Mouse (Mus musculus) CH12.LX (cell line): ENCODE data around the gene Lekr1. TPM values are rescaled to one million over a fixed set of nuclear protein-coding genes. Genes with fewer than 3 reads are reported as not detected.

Source experiments
- DNase-seq: peaks from one replicate; pipeline ENCODE4 v3.0.0-alpha.2; 2013; ENCODE audit errors: extremely low read depth
- H3K27ac ChIP-seq: 2 replicates; pipeline ENCODE4 v1.5.1; 2012; ENCODE audit warnings: low read depth, mild to moderate bottlenecking, control low read depth, moderate library complexity; ENCODE audit not compliant: insufficient read depth
- H3K27me3 ChIP-seq: replicated peaks from 2 replicates; pipeline ENCODE3; 2012; ENCODE audit warnings: inconsistent platforms
- H3K36me3 ChIP-seq, 2 experiments: replicated peaks in 1 of 2; 2 replicates each; pipeline versions ENCODE3 to v1.6.1; 2012; ENCODE audit warnings: inconsistent platforms in 1 of 2, low read length in 1 of 2, mild to moderate bottlenecking in 1 of 2, mixed read lengths in 1 of 2, moderate library complexity in 1 of 2; ENCODE audit not compliant: control insufficient read depth in 1 of 2, insufficient read depth in 1 of 2
- H3K4me1 ChIP-seq, 2 experiments: 2 replicates each; pipeline ENCODE4 v1.6.1; 2012; ENCODE audit warnings: inconsistent platforms in 1 of 2, moderate library complexity in 1 of 2; ENCODE audit not compliant: insufficient read depth in 2 of 2, control insufficient read depth in 1 of 2
- H3K4me2 ChIP-seq: 2 replicates; pipeline ENCODE4 v1.6.1; 2012; ENCODE audit warnings: low read depth, mild to moderate bottlenecking, control low read depth; ENCODE audit not compliant: poor library complexity, insufficient read depth, severe bottlenecking
- H3K4me3 ChIP-seq, 3 experiments: fragments of 150-350 bp in 1 of 3; sonication (generic) in 1 of 3; replicated peaks in 1 of 3; 2 replicates each; pipeline versions ENCODE3 to v1.5.1; 2011 to 2012; ENCODE audit warnings: low read depth in 2 of 3, low read length in 2 of 3, mild to moderate bottlenecking in 2 of 3, moderate library complexity in 2 of 3, control low read depth in 1 of 3, improper control_type of control experiment in 1 of 3, inconsistent platforms in 1 of 3, mixed read lengths in 1 of 3; ENCODE audit not compliant: poor library complexity in 1 of 3
- H3K79me2 ChIP-seq: replicated peaks from 2 replicates; pipeline ENCODE4 v1.6.1; 2012; ENCODE audit warnings: mild to moderate bottlenecking, moderate library complexity; ENCODE audit not compliant: control insufficient read depth, poor library complexity, insufficient read depth, severe bottlenecking; ENCODE audit errors: extremely low read depth
- H3K9ac ChIP-seq: 2 replicates; pipeline ENCODE4 v1.6.1; 2012; ENCODE audit warnings: low read depth, mild to moderate bottlenecking, control low read depth, moderate library complexity; ENCODE audit not compliant: insufficient read depth
- H3K9me3 ChIP-seq: replicated peaks from 2 replicates; pipeline ENCODE3; 2012; ENCODE audit warnings: low read length, inconsistent platforms, mixed read lengths
- BHLHE40 ChIP-seq: IDR thresholded peaks from 2 replicates; pipeline ENCODE4 v1.6.1; 2011; ENCODE audit warnings: mild to moderate bottlenecking, low read depth, low read length, improper control_type of control experiment
- EP300 ChIP-seq: IDR thresholded peaks from 2 replicates; pipeline ENCODE4 v1.6.1; 2011; ENCODE audit warnings: low read length, improper control_type of control experiment
- ETS1 ChIP-seq: conservative IDR thresholded peaks from 2 replicates; pipeline ENCODE4 v1.6.1; 2012; ENCODE audit warnings: low read depth, mild to moderate bottlenecking, inconsistent platforms, low read length, improper control_type of control experiment, moderate library complexity
- IRF4 ChIP-seq: IDR thresholded peaks from 2 replicates; pipeline ENCODE4 v1.6.1; 2014; ENCODE audit warnings: low read depth, mild to moderate bottlenecking, inconsistent platforms, low read length, improper control_type of control experiment
- KAT2A ChIP-seq: IDR thresholded peaks from 2 replicates; pipeline ENCODE4 v1.6.1; 2012; ENCODE audit warnings: low read length, improper control_type of control experiment, inconsistent platforms; ENCODE audit not compliant: insufficient replicate concordance
- MXI1 ChIP-seq: IDR thresholded peaks from 2 replicates; pipeline ENCODE4 v1.6.1; 2011; ENCODE audit warnings: mild to moderate bottlenecking, low read depth, low read length, improper control_type of control experiment
- POLR2A ChIP-seq: IDR thresholded peaks from 2 replicates; pipeline ENCODE4 v1.6.1; 2011; ENCODE audit warnings: low read depth, mild to moderate bottlenecking, improper control_type of control experiment, low read length
- TCF12 ChIP-seq: IDR thresholded peaks from 2 replicates; pipeline ENCODE4 v1.6.1; 2014; ENCODE audit warnings: low read depth, mild to moderate bottlenecking, inconsistent platforms, low read length, improper control_type of control experiment
- USF2 ChIP-seq: conservative IDR thresholded peaks from 2 replicates; pipeline ENCODE4 v1.6.1; 2011; ENCODE audit warnings: low read depth, low read length, improper control_type of control experiment
- ZC3H11A ChIP-seq: IDR thresholded peaks from 2 replicates; pipeline ENCODE4 v1.6.1; 2012; ENCODE audit warnings: low read depth, mild to moderate bottlenecking, inconsistent platforms, low read length, improper control_type of control experiment
- ZMIZ1 ChIP-seq: IDR thresholded peaks from 2 replicates; pipeline ENCODE4 v1.6.1; 2012; ENCODE audit warnings: low read depth, mild to moderate bottlenecking, inconsistent platforms, low read length, improper control_type of control experiment
- ZNF384 ChIP-seq: IDR thresholded peaks from 2 replicates; pipeline ENCODE4 v1.6.1; 2012; ENCODE audit warnings: low read depth, low read length, improper control_type of control experiment, inconsistent platforms
- dilution Hi-C: fragments of 300-500 bp; cut with MboI; formaldehyde crosslinking; loops from 2 replicates; pipeline ENCODE4 v1.14.3; 2020; ENCODE audit warnings: low sequenced_read_pairs; ENCODE audit not compliant: extremely low pct_unique_long_range_greater_than_20kb, extremely low pct_ligation_motif_present
- in situ Hi-C: fragments of 300-500 bp; cut with MboI; formaldehyde crosslinking; loops from 3 replicates; pipeline ENCODE4 v1.14.3; 2019; ENCODE audit warnings: low sequenced_read_pairs, low pct_ligation_motif_present, low pct_unique_long_range_greater_than_20kb, mixed read lengths
- polyA plus RNA-seq: library from polyadenylated mRNA; unstranded; fragments of >175 nt; gene quantifications from 2 replicates; pipeline ENCODE4 v1.2.1, GENCODE M21; 2012; ENCODE audit warnings: low read depth; ENCODE audit not compliant: insufficient read length
- total RNA-seq, 2 experiments: library from RNA; depleted of rRNA; stranded (reverse); fragments of 300-350 nt in 1 of 2; fragments of >200 nt in 1 of 2; gene quantifications; 2 replicates each; pipeline ENCODE4 v1.2.3; 2012 to 2014

Gene Lekr1
- total and polyA plus RNA-seq, 3 experiments: 0.17 to 1.4 (median 0.47) TPM

- TF ChIP-seq ZC3H11A (no peak), EP300 (peak; percentile 53; the same call in 1 of the 2 replicates), POLR2A (peak; percentile 37; the same call in 1 of the 2 replicates), MXI1 (0 out of 2 replicates have a peak, but pooled peaks have one; percentile 18), ETS1 (peak; percentile 22; the same call in 1 of the 2 replicates)
Observed at GRCm38 (mm10) chr3:65625496-65626289, 40.3 kb upstream of the Lekr1 start (continued).

DNA sequence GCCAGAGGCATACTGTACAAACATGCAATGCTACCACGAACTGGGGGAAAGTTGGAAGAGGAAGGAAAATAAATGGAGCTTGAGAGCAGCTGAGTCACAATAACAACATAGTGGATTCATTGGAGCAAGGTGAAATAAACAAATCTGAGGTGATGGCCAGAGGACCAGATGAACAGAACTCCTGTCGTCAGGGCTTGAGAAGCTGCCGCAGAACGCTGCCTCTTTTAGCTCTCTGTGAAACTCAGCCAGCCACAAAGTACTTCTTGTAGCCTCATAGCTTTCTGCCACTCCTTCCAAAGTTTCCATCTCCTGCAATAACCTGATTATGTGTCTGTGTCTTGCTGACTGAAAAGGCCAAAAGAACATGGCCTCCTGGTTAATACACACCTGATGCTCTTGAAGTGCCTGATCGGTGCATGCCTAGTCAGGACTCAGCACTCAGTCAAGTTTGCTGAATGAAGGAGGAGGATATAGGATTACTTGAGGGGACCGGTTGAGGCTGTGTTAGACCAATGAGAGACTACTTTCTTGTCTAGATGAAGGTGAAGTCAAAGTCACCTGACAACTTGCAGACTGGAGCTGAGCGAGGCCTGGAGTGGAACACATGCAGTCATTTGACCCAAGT is 39.6 kb upstream of the Lekr1 start:
- H3K4me2 ChIP-seq: peak overlapping the region; percentile 88
- peak overlapping the region in 1 of 3 experiments; percentile 42 for H3K4me3 ChIP-seq
- H3K9me3 ChIP-seq: no peaks in the 10 kb centered on the region
- no peaks in the 10 kb centered on the region for H3K36me3 ChIP-seq
- H3K9ac ChIP-seq: peak overlapping the region; percentile 68
- H3K27me3 ChIP-seq: no peaks in the 10 kb centered on the region
- dilution Hi-C loops: no loop called here
- H3K27ac ChIP-seq: peak overlapping the region; percentile 86
- H3K79me2 ChIP-seq: no peaks in the 10 kb centered on the region
- in situ Hi-C loops: no loop called here
- peak; percentile 41 for DNase-seq
- TF ChIP-seq IRF4: no peak
- TF ChIP-seq MXI1: peak; percentile 52; the same call in 1 of the 2 replicates
- TF ChIP-seq ETS1: no peak
- TF ChIP-seq KAT2A: no peak
- TF ChIP-seq ZMIZ1: no peak
- peak; percentile 12; the same call in 1 of the 2 replicates for TF ChIP-seq TCF12
- TF ChIP-seq BHLHE40: peak; percentile 71; the same call in 1 of the 2 replicates
- peaks cover 7 to 41% of the 10 kb centered on the region in 2 experiments for H3K4me1 ChIP-seq

DNA sequence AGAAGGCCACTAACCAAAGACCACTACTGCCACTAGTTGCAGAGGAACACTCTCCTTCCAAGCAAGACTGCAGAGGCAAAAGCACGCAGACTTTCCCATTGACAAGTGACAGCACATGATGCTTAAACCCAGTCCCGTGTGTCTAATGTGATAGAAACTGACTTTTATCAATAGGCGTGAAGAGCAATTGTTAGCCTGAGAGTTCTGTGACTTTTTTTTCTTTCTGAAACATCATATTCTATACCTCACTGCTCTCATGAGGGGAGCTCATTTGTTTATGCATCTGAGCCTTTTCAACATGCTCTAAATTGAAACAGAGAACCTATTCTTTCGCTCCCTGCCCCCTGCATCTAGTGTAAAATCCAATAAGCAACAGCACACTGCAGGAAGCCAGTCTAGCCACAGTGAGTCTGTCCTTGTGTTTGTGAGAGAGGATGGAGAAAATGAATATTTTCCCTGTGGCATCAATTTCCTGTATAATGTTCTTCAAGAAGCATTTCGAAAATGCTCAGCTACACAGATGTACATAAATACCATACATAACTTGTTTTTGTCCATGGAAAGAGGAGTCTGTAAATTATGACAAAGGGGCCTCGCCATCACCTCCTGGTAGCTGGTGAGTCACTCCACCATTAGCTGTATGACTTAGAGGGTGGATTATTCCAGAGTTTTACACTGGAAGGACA is 38.9 kb upstream of the Lekr1 start:
- in situ Hi-C loops (no loop called here), dilution Hi-C loops (no loop called here)
- Histone ChIP-seq H3K4me3 (no peak overlapping the region), H3K27me3 (no peaks in the 10 kb centered on the region), H3K79me2 (no peaks in the 10 kb centered on the region), H3K4me2 (peak overlapping the region; percentile 18; the same call in 1 of the 2 replicates), H3K4me1 (peaks cover 7 to 41% of the 10 kb centered on the region in 2 experiments), H3K36me3 (no peaks in the 10 kb centered on the region), H3K9ac (no peak overlapping the region), H3K27ac (peak overlapping the region; percentile 86; the same call in 1 of the 2 replicates), H3K9me3 (no peaks in the 10 kb centered on the region)
- DNase-seq: peak; percentile 17
- TF ChIP-seq ZNF384 (peak; percentile 65), BHLHE40 (peak; percentile 51; the same call in 1 of the 2 replicates), USF2 (no peak)
- TF ChIP-seq, all 38 proteins: peak for 2
